Mouse (Mus musculus) brain, adult 2 months (tissue): ENCODE data around the gene Tmem37.

ENCODE experiments used
- DNase-seq: peaks from one replicate; pipeline ENCODE4 v3.0.0; 2011; ENCODE audit warnings: low read depth, low spot score

Tmem37 gene

DNA sequence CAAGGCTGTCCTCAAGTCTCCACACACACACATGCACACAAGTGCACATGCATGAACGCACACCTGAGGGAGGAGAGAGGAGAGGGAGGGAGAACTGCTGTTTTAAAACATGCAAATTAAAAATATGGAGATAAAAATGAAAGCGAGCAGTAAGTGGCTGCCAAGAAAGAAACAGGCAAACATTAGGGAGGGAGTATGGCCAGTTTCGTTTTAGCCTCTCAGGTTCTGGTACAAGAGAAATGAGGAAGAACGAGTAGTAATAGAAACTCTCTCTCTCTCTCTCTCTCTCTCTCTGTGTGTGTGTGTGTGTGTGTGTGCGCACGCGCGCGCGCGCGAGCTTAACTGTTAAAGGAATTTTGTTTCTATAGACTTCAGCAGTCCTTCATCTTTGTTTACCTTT is 54.4 kb downstream of the Tmem37 start:
- no peak for DNase-seq

DNA sequence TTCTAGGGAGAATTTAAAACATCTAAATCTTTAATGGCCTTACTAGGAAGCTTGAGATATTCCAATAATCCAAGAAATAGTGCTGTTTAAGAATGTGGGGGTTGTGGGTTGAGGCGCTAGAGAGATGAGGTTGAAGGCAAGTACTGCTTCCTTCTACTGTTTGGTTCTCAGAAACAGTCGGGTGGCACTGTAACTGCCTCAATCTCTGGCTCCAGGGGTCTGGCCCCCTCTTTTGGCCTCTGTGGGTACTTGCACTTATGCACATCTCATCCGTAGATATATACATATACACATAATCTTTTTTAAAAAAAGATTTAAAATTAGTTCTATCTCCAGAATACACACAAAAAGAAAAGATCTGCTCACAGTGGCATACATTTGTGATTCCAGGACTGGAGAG is 55.0 kb downstream of the Tmem37 start:
- no peak for DNase-seq
